Mouse (Mus musculus) CH12.LX (cell line): ENCODE data around the gene Yjefn3. TPM values are rescaled to one million over a fixed set of nuclear protein-coding genes. Genes with fewer than 3 reads are reported as not detected.
A peak's percentile ranks its signal among the peaks of the same experiment; 100 is the strongest.

Experiments used
- DNase-seq: peaks from one replicate; pipeline ENCODE4 v3.0.0-alpha.2; 2013; ENCODE audit errors: extremely low read depth
- H3K27ac ChIP-seq: 2 replicates; pipeline ENCODE4 v1.5.1; 2012; ENCODE audit warnings: low read depth, mild to moderate bottlenecking, control low read depth, moderate library complexity; ENCODE audit not compliant: insufficient read depth
- H3K27me3 ChIP-seq: replicated peaks from 2 replicates; pipeline ENCODE3; 2012; ENCODE audit warnings: inconsistent platforms
- H3K36me3 ChIP-seq, 2 experiments: replicated peaks in 1 of 2; 2 replicates each; pipeline versions ENCODE3 to v1.6.1; 2012; ENCODE audit warnings: inconsistent platforms in 1 of 2, low read length in 1 of 2, mild to moderate bottlenecking in 1 of 2, mixed read lengths in 1 of 2, moderate library complexity in 1 of 2; ENCODE audit not compliant: control insufficient read depth in 1 of 2, insufficient read depth in 1 of 2
- H3K4me1 ChIP-seq, 2 experiments: 2 replicates each; pipeline ENCODE4 v1.6.1; 2012; ENCODE audit warnings: inconsistent platforms in 1 of 2, moderate library complexity in 1 of 2; ENCODE audit not compliant: insufficient read depth in 2 of 2, control insufficient read depth in 1 of 2
- H3K4me2 ChIP-seq: 2 replicates; pipeline ENCODE4 v1.6.1; 2012; ENCODE audit warnings: low read depth, mild to moderate bottlenecking, control low read depth; ENCODE audit not compliant: poor library complexity, insufficient read depth, severe bottlenecking
- H3K4me3 ChIP-seq, 3 experiments: fragments of 150-350 bp in 1 of 3; sonication (generic) in 1 of 3; replicated peaks in 1 of 3; 2 replicates each; pipeline versions ENCODE3 to v1.5.1; 2011 to 2012; ENCODE audit warnings: low read depth in 2 of 3, low read length in 2 of 3, mild to moderate bottlenecking in 2 of 3, moderate library complexity in 2 of 3, control low read depth in 1 of 3, improper control_type of control experiment in 1 of 3, inconsistent platforms in 1 of 3, mixed read lengths in 1 of 3; ENCODE audit not compliant: poor library complexity in 1 of 3
- H3K79me2 ChIP-seq: replicated peaks from 2 replicates; pipeline ENCODE4 v1.6.1; 2012; ENCODE audit warnings: mild to moderate bottlenecking, moderate library complexity; ENCODE audit not compliant: control insufficient read depth, poor library complexity, insufficient read depth, severe bottlenecking; ENCODE audit errors: extremely low read depth
- H3K9ac ChIP-seq: 2 replicates; pipeline ENCODE4 v1.6.1; 2012; ENCODE audit warnings: low read depth, mild to moderate bottlenecking, control low read depth, moderate library complexity; ENCODE audit not compliant: insufficient read depth
- H3K9me3 ChIP-seq: replicated peaks from 2 replicates; pipeline ENCODE3; 2012; ENCODE audit warnings: low read length, inconsistent platforms, mixed read lengths
- BHLHE40 ChIP-seq: IDR thresholded peaks from 2 replicates; pipeline ENCODE4 v1.6.1; 2011; ENCODE audit warnings: mild to moderate bottlenecking, low read depth, low read length, improper control_type of control experiment
- CHD1 ChIP-seq: IDR thresholded peaks from 2 replicates; pipeline ENCODE4 v1.6.1; 2012; ENCODE audit warnings: low read depth, low read length, improper control_type of control experiment, inconsistent platforms
- CTCF ChIP-seq, 2 experiments: IDR thresholded peaks in 1 of 2; conservative IDR thresholded peaks in 1 of 2; 2 replicates each; pipeline ENCODE4 v1.5.1; 2011 to 2012; ENCODE audit warnings: low read depth in 2 of 2, low read length in 2 of 2, improper control_type of control experiment in 1 of 2, inconsistent platforms in 1 of 2, mild to moderate bottlenecking in 1 of 2, moderate library complexity in 1 of 2
- KAT2A ChIP-seq: IDR thresholded peaks from 2 replicates; pipeline ENCODE4 v1.6.1; 2012; ENCODE audit warnings: low read length, improper control_type of control experiment, inconsistent platforms; ENCODE audit not compliant: insufficient replicate concordance
- MAZ ChIP-seq: IDR thresholded peaks from 2 replicates; pipeline ENCODE4 v1.6.1; 2012; ENCODE audit warnings: low read depth, mild to moderate bottlenecking, inconsistent platforms, low read length, improper control_type of control experiment, moderate library complexity
- MEF2A ChIP-seq: IDR thresholded peaks from 2 replicates; pipeline ENCODE4 v1.6.1; 2014; ENCODE audit warnings: low read depth, mild to moderate bottlenecking, inconsistent platforms, low read length, improper control_type of control experiment, borderline replicate concordance
- MYC ChIP-seq: IDR thresholded peaks from 2 replicates; pipeline ENCODE4 v1.6.1; 2011; ENCODE audit warnings: low read depth, mild to moderate bottlenecking, improper control_type of control experiment, low read length
- NELFE ChIP-seq: IDR thresholded peaks from 2 replicates; pipeline ENCODE4 v1.6.1; 2011; ENCODE audit warnings: low read depth, low read length, improper control_type of control experiment
- NRF1 ChIP-seq: IDR thresholded peaks from 2 replicates; pipeline ENCODE4 v1.6.1; 2014; ENCODE audit warnings: low read depth, mild to moderate bottlenecking, inconsistent platforms, low read length, improper control_type of control experiment, moderate library complexity
- POLR2A ChIP-seq: IDR thresholded peaks from 2 replicates; pipeline ENCODE4 v1.6.1; 2011; ENCODE audit warnings: low read depth, mild to moderate bottlenecking, improper control_type of control experiment, low read length
- RAD21 ChIP-seq: IDR thresholded peaks from 2 replicates; pipeline ENCODE4 v1.6.1; 2011; ENCODE audit warnings: low read depth, mild to moderate bottlenecking, low read length, improper control_type of control experiment, moderate library complexity
- TBP ChIP-seq: conservative IDR thresholded peaks from 2 replicates; pipeline ENCODE4 v1.6.1; 2011; ENCODE audit warnings: low read depth, low read length, improper control_type of control experiment
- ZNF384 ChIP-seq: IDR thresholded peaks from 2 replicates; pipeline ENCODE4 v1.6.1; 2012; ENCODE audit warnings: low read depth, low read length, improper control_type of control experiment, inconsistent platforms
- dilution Hi-C: fragments of 300-500 bp; cut with MboI; formaldehyde crosslinking; loops from 2 replicates; pipeline ENCODE4 v1.14.3; 2020; ENCODE audit warnings: low sequenced_read_pairs; ENCODE audit not compliant: extremely low pct_unique_long_range_greater_than_20kb, extremely low pct_ligation_motif_present
- in situ Hi-C: fragments of 300-500 bp; cut with MboI; formaldehyde crosslinking; loops from 3 replicates; pipeline ENCODE4 v1.14.3; 2019; ENCODE audit warnings: low sequenced_read_pairs, low pct_ligation_motif_present, low pct_unique_long_range_greater_than_20kb, mixed read lengths
- polyA plus RNA-seq: library from polyadenylated mRNA; unstranded; fragments of >175 nt; gene quantifications from 2 replicates; pipeline ENCODE4 v1.2.1, GENCODE M21; 2012; ENCODE audit warnings: low read depth; ENCODE audit not compliant: insufficient read length
- total RNA-seq, 2 experiments: library from RNA; depleted of rRNA; stranded (reverse); fragments of 300-350 nt in 1 of 2; fragments of >200 nt in 1 of 2; gene quantifications; 2 replicates each; pipeline ENCODE4 v1.2.3; 2012 to 2014

Gene Yjefn3
- total and polyA plus RNA-seq, 3 experiments, result 3.3 to 10.5 (median 8.0) TPM

- TF ChIP-seq KAT2A, result peak; percentile 94; the same call in 1 of the 2 replicates
- TF ChIP-seq RAD21, result no peak; the same call in 1 of the 2 replicates
- peak; percentile 64; the same call in 1 of the 2 replicates for TF ChIP-seq MEF2A
- peak in 1 of 2 experiments; percentile 58; a peak in 2 of 4 replicates for TF ChIP-seq CTCF (conservative IDR thresholded peaks at IDR 0.05 in 1 of 2, IDR thresholded peaks at IDR 0.05 in 1 of 2; ENCODE audit: low read depth in 2 of 2, low read length in 2 of 2)
- peak; percentile 86 for TF ChIP-seq POLR2A
- TF ChIP-seq MYC, result peak; percentile 69; the same call in 1 of the 2 replicates
- TF ChIP-seq NRF1, result peak; percentile 80
- TF ChIP-seq NELFE, result peak; percentile 86
Measured at GRCm38 (mm10) chr8:69901484-69902162, 889 bp downstream of the Yjefn3 start (continued).

GRCm38 (mm10) chr8:69900895-69901451, 1.5 kb downstream of the Yjefn3 start:
- Histone ChIP-seq H3K4me1 (peaks cover 14 to 53% of the 10 kb centered on the region in 2 experiments), H3K4me3 (peak overlapping the region; percentile 83 to 92 (median 88)), H3K4me2 (peak overlapping the region; percentile 62), H3K79me2 (peaks cover 42% of the 10 kb centered on the region), H3K36me3 (peaks cover 10 to 40% of the 10 kb centered on the region in 2 experiments), H3K27ac (peak overlapping the region; percentile 79), H3K27me3 (no peaks in the 10 kb centered on the region), H3K9me3 (no peaks in the 10 kb centered on the region), H3K9ac (peak overlapping the region; percentile 93)
- TF ChIP-seq CHD1 (peak; percentile 31; the same call in 1 of the 2 replicates), BHLHE40 (no peak), MAZ (no peak), ZNF384 (peak; percentile 62)
- no peak for DNase-seq
- in situ Hi-C loops, result no loop called here
- dilution Hi-C loops, result no loop called here

- dilution Hi-C loops, result no loop called here
Measured at GRCm38 (mm10) chr8:69899876-69900275, 2.6 kb downstream of the Yjefn3 start.

More at GRCm38 (mm10) chr8:69899876-69900275, 2.6 kb downstream of the Yjefn3 start:
- no peak for DNase-seq
- H3K4me2 ChIP-seq, result 0 out of 2 replicates have a peak overlapping the region, but pooled peaks have one; percentile 24
- 0 out of 2 replicates have a peak overlapping the region, but pooled peaks have one; percentile 93 for H3K9ac ChIP-seq
- H3K4me1 ChIP-seq, result peaks cover 18 to 63% of the 10 kb centered on the region in 2 experiments
- H3K79me2 ChIP-seq, result peaks cover 47% of the 10 kb centered on the region
- H3K27ac ChIP-seq, result no peak overlapping the region
- H3K27me3 ChIP-seq, result no peaks in the 10 kb centered on the region
- TF ChIP-seq TBP, result no peak
- peaks cover 15 to 50% of the 10 kb centered on the region in 2 experiments for H3K36me3 ChIP-seq
- in situ Hi-C loops, result no loop called here
- no peak overlapping the region for H3K4me3 ChIP-seq
- H3K9me3 ChIP-seq, result no peaks in the 10 kb centered on the region
